Mouse (Mus musculus) lung, embryonic 15.5 days (tissue): ENCODE measurements around the gene Slc5a6. TPM values are rescaled to one million over a fixed set of nuclear protein-coding genes. Genes with fewer than 3 reads are reported as not detected.
"Not testable (repeated sequence)": the region's sequence is repeated elsewhere in the genome, so short reads cannot be mapped to it uniquely, and the experiment has no call there.

Source experiments
- ATAC-seq: fragments of 200-750 bp; cut with Nextera tagmentation; 2 replicates; pipeline ENCODE4 v1.8.0; 2017; ENCODE audit warnings: moderate number of reproducible peaks, borderline replicate concordance; ENCODE audit not compliant: low FRiP score, low TSS enrichment; ENCODE audit errors: extremely low read depth
- H3K27ac ChIP-seq: fragments of 300-500 bp; sonication (generic); 2 replicates; pipeline ENCODE4 v1.5.1; 2015; ENCODE audit warnings: moderate library complexity, mild to moderate bottlenecking, inconsistent platforms
- H3K27me3 ChIP-seq: fragments of 300-500 bp; sonication (generic); 2 replicates; pipeline ENCODE4 v1.6.1; 2015; ENCODE audit warnings: inconsistent platforms
- H3K36me3 ChIP-seq: fragments of 300-500 bp; sonication (generic); 2 replicates; pipeline ENCODE4 v1.6.1; 2015; ENCODE audit warnings: inconsistent platforms
- H3K4me1 ChIP-seq: fragments of 300-500 bp; sonication (generic); 2 replicates; pipeline ENCODE4 v1.6.1; 2015; ENCODE audit warnings: inconsistent platforms
- H3K4me2 ChIP-seq: fragments of 300-500 bp; sonication (generic); 2 replicates; pipeline ENCODE4 v1.6.1; 2015; ENCODE audit warnings: inconsistent platforms, mild to moderate bottlenecking, moderate library complexity
- H3K4me3 ChIP-seq: fragments of 300-500 bp; sonication (generic); 2 replicates; pipeline ENCODE4 v1.5.1; 2015; ENCODE audit warnings: mild to moderate bottlenecking, inconsistent platforms
- H3K9ac ChIP-seq: fragments of 300-500 bp; sonication (generic); 2 replicates; pipeline ENCODE4 v1.6.1; 2015; ENCODE audit warnings: inconsistent platforms
- H3K9me3 ChIP-seq: fragments of 300-500 bp; sonication (generic); 2 replicates; pipeline ENCODE4 v1.6.1; 2016; ENCODE audit warnings: inconsistent platforms
- WGBS: fragments of 180-500 bp; shearing (Covaris S2); methylation state at CpG from one replicate; pipeline ENCODE4 v1.1.7; 2015; 5-methylcytosine and 5-hydroxymethylcytosine counted together
- polyA plus RNA-seq: library from polyadenylated mRNA; unstranded; fragments of >200 nt; fragmentation: Nextera tagmentation; extraction: Ambion mirVana; gene quantifications from 2 replicates; pipeline ENCODE4 v1.2.1, GENCODE M21; 2015

Slc5a6 gene
- polyA plus RNA-seq, 1 experiment from 2014 or later, result 8.1 TPM

GRCm38 (mm10) chr5:31024641-31025040 is 24.1 kb downstream of the Slc5a6 start:
- no peaks in the 10 kb centered on the region for H3K36me3 ChIP-seq
- no peak overlapping the region for H3K27ac ChIP-seq
- H3K9me3 ChIP-seq, result no peaks in the 10 kb centered on the region
- no peak for ATAC-seq
- H3K4me3 ChIP-seq, result no peak overlapping the region
- no peaks in the 10 kb centered on the region for H3K27me3 ChIP-seq
- H3K4me1 ChIP-seq, result no peaks in the 10 kb centered on the region
- no peak overlapping the region for H3K9ac ChIP-seq
- H3K4me2 ChIP-seq, result no peak overlapping the region

GRCm38 (mm10) chr5:31023254-31023653 is 25.5 kb downstream of the Slc5a6 start:
- H3K4me2 ChIP-seq, result no peak overlapping the region
- no peak overlapping the region for H3K27ac ChIP-seq
- ATAC-seq, result no peak
- no peaks in the 10 kb centered on the region for H3K27me3 ChIP-seq
- no peak overlapping the region for H3K9ac ChIP-seq
- no peaks in the 10 kb centered on the region for H3K4me1 ChIP-seq
- H3K36me3 ChIP-seq, result no peaks in the 10 kb centered on the region
- whole genome bisulfite sequencing, result 11% methylated on average over 4 of the region's 4 CpGs
- no peak overlapping the region for H3K4me3 ChIP-seq
- H3K9me3 ChIP-seq, result no peaks in the 10 kb centered on the region

- H3K4me2 ChIP-seq, result no peak overlapping the region
- no peak overlapping the region for H3K4me3 ChIP-seq
- no peak for ATAC-seq
- no peaks in the 10 kb centered on the region for H3K36me3 ChIP-seq
- no peaks in the 10 kb centered on the region for H3K9me3 ChIP-seq
- no peak overlapping the region for H3K9ac ChIP-seq
- no peaks in the 10 kb centered on the region for H3K4me1 ChIP-seq
- no peaks in the 10 kb centered on the region for H3K27me3 ChIP-seq
- WGBS, result 48% methylated on average over 1 of the region's 1 CpGs
- no peak overlapping the region for H3K27ac ChIP-seq
These were observed 26.0 kb downstream of the Slc5a6 start for GRCm38 (mm10) chr5:31022690-31023089.

- not testable (repeated sequence) for H3K36me3 ChIP-seq, H3K4me1 ChIP-seq, ATAC-seq, H3K9ac ChIP-seq, H3K27me3 ChIP-seq, H3K27ac ChIP-seq, H3K9me3 ChIP-seq, H3K4me2 ChIP-seq, H3K4me3 ChIP-seq
- WGBS, result 74% methylated on average over 5 of the region's 5 CpGs
These were observed 26.9 kb downstream of the Slc5a6 start for GRCm38 (mm10) chr5:31021790-31022189.

GRCm38 (mm10) chr5:31015913-31016312 is 32.8 kb downstream of the Slc5a6 start:
- Histone ChIP-seq H3K9ac (no peak overlapping the region), H3K36me3 (no peaks in the 10 kb centered on the region), H3K27ac (no peak overlapping the region), H3K27me3 (no peaks in the 10 kb centered on the region), H3K9me3 (no peaks in the 10 kb centered on the region), H3K4me1 (no peaks in the 10 kb centered on the region), H3K4me3 (no peak overlapping the region), H3K4me2 (no peak overlapping the region)
- WGBS, result 51% methylated on average over 2 of the region's 2 CpGs
- no peak for ATAC-seq

- no peaks in the 10 kb centered on the region for H3K4me1 ChIP-seq
- H3K9me3 ChIP-seq, result no peaks in the 10 kb centered on the region
- H3K4me3 ChIP-seq, result no peak overlapping the region
- no peak for ATAC-seq
- H3K4me2 ChIP-seq, result no peak overlapping the region
- no peak overlapping the region for H3K27ac ChIP-seq
- H3K27me3 ChIP-seq, result no peaks in the 10 kb centered on the region
- H3K9ac ChIP-seq, result no peak overlapping the region
- 63% methylated on average over 3 of the region's 3 CpGs for WGBS
- no peaks in the 10 kb centered on the region for H3K36me3 ChIP-seq
These were observed 36.0 kb downstream of the Slc5a6 start for GRCm38 (mm10) chr5:31012737-31013136.

- no peak overlapping the region for H3K9ac ChIP-seq
- H3K4me3 ChIP-seq, result no peak overlapping the region
- H3K4me2 ChIP-seq, result no peak overlapping the region
- WGBS, result 1% methylated on average over 5 of the region's 5 CpGs
- no peak for ATAC-seq
- no peaks in the 10 kb centered on the region for H3K9me3 ChIP-seq
- no peaks in the 10 kb centered on the region for H3K27me3 ChIP-seq
- H3K27ac ChIP-seq, result no peak overlapping the region
- H3K36me3 ChIP-seq, result no peaks in the 10 kb centered on the region
- H3K4me1 ChIP-seq, result 0 out of 2 replicates have a peak, but pooled peaks cover 7% of the 10 kb centered on the region
These were observed 44.5 kb downstream of the Slc5a6 start for GRCm38 (mm10) chr5:31004184-31004583.

- Histone ChIP-seq H3K4me2 (no peak overlapping the region), H3K9ac (no peak overlapping the region), H3K4me3 (no peak overlapping the region), H3K27ac (no peak overlapping the region), H3K4me1 (0 out of 2 replicates have a peak, but pooled peaks cover 7% of the 10 kb centered on the region), H3K27me3 (no peaks in the 10 kb centered on the region), H3K9me3 (no peaks in the 10 kb centered on the region), H3K36me3 (no peaks in the 10 kb centered on the region)
- WGBS, result 75% methylated on average over 4 of the region's 4 CpGs
- no peak for ATAC-seq
These were observed 47.2 kb downstream of the Slc5a6 start for GRCm38 (mm10) chr5:31001560-31001959.

GRCm38 (mm10) chr5:31000993-31001392 is 47.7 kb downstream of the Slc5a6 start:
- no peak overlapping the region for H3K9ac ChIP-seq
- H3K4me1 ChIP-seq, result 0 out of 2 replicates have a peak, but pooled peaks cover 7% of the 10 kb centered on the region
- H3K4me2 ChIP-seq, result no peak overlapping the region
- H3K36me3 ChIP-seq, result no peaks in the 10 kb centered on the region
- no peaks in the 10 kb centered on the region for H3K9me3 ChIP-seq
- ATAC-seq, result no peak
- H3K27me3 ChIP-seq, result no peaks in the 10 kb centered on the region
- H3K27ac ChIP-seq, result no peak overlapping the region
- no peak overlapping the region for H3K4me3 ChIP-seq
- WGBS, result 81% methylated on average over 2 of the region's 2 CpGs

GRCm38 (mm10) chr5:31000122-31000521 is 48.6 kb downstream of the Slc5a6 start:
- H3K27ac ChIP-seq, result no peak overlapping the region
- no peak for ATAC-seq

GRCm38 (mm10) chr5:30999324-30999723 is 49.4 kb downstream of the Slc5a6 start:
- H3K9me3 ChIP-seq, result no peaks in the 10 kb centered on the region
- no peaks in the 10 kb centered on the region for H3K27me3 ChIP-seq
- no peaks in the 10 kb centered on the region for H3K36me3 ChIP-seq
- WGBS, result 75% methylated on average over 5 of the region's 5 CpGs
- ATAC-seq, result no peak
- H3K4me1 ChIP-seq, result 0 out of 2 replicates have a peak, but pooled peaks cover 7% of the 10 kb centered on the region
- no peak overlapping the region for H3K27ac ChIP-seq
- no peak overlapping the region for H3K9ac ChIP-seq
- H3K4me3 ChIP-seq, result no peak overlapping the region
- no peak overlapping the region for H3K4me2 ChIP-seq

More at GRCm38 (mm10) chr5:31000122-31000521, 48.6 kb downstream of the Slc5a6 start:
- Histone ChIP-seq H3K9ac (no peak overlapping the region), H3K4me1 (0 out of 2 replicates have a peak, but pooled peaks cover 7% of the 10 kb centered on the region), H3K4me3 (no peak overlapping the region), H3K9me3 (no peaks in the 10 kb centered on the region), H3K4me2 (no peak overlapping the region), H3K36me3 (no peaks in the 10 kb centered on the region), H3K27me3 (no peaks in the 10 kb centered on the region)
- 38% methylated on average over 7 of the region's 7 CpGs for WGBS

GRCm38 (mm10) chr5:30998306-30998705 is 50.4 kb downstream of the Slc5a6 start:
- H3K27me3 ChIP-seq, result no peaks in the 10 kb centered on the region
- H3K4me3 ChIP-seq, result no peak overlapping the region
- 0 out of 2 replicates have a peak, but pooled peaks cover 7% of the 10 kb centered on the region for H3K4me1 ChIP-seq
- no peak overlapping the region for H3K27ac ChIP-seq
- no peak overlapping the region for H3K4me2 ChIP-seq
- H3K9ac ChIP-seq, result no peak overlapping the region
- H3K36me3 ChIP-seq, result no peaks in the 10 kb centered on the region
- WGBS, result 17% methylated on average over 5 of the region's 5 CpGs
- no peak for ATAC-seq
- no peaks in the 10 kb centered on the region for H3K9me3 ChIP-seq
